Mouse (Mus musculus): ENCODE measurements around the gene Ddr1. TPM values are rescaled to one million over a fixed set of nuclear protein-coding genes. Genes with fewer than 3 reads are reported as not detected.

The Ddr1 gene
- polyA plus RNA-seq, 1 experiment, result 65.6 TPM

DNA sequence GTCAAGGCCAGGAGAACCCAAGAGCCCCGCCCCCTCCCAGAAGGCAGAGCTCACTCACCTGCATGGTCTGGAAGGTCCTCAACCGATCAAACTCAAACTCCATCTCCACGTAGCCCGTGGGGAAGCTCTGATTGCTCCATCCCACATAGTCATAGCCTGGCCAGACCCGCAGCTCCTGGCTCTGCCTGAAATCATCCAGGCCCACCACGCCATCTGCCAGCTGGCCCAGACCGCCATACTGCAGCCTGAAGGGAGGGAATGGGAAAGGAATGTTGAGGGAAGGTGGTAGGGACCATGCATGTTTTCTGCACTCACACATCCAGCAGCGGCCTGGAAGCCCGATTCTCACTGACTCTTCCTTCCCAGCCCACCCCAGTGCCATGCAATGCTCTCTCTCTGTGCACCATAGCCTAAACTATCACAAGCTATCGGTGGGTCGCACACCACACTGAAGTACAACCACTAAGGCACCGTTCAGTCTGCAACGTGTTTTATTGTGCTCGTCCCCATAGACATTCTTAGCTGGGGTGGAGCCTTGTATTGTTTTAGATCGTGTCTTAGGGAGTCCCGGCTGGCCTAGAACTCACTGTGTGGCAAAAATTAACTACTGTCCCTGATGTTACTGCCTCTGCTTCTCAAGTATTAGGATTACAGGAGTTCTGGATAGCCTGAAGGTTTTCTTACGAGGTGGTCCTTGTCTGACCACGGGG, 14.3 kb downstream of the Ddr1 start:
- Histone ChIP-seq H3K4me2 (ENCODE audit: low read depth) (no peak overlapping the region), H3ac (ENCODE audit: control insufficient read depth, insufficient read length) (no peak overlapping the region), H3K27me3 (ENCODE audit: control insufficient read depth, insufficient read depth, insufficient read length) (no peaks in the 10 kb centered on the region), H3K4me3 (no peak overlapping the region), H3K36me3 (ENCODE audit: control insufficient read depth, insufficient read depth) (peaks cover 46% of the 10 kb centered on the region), H3K79me2 (ENCODE audit: control insufficient read depth, insufficient read depth) (peaks cover 15% of the 10 kb centered on the region)
- TF ChIP-seq SRF (IDR thresholded peaks at IDR 0.05; ENCODE audit: control insufficient read depth, insufficient read length, low read depth) (no peak), CEBPB (IDR thresholded peaks at IDR 0.05; ENCODE audit: insufficient read depth, poor library complexity, severe bottlenecking) (no peak), TCF3 (IDR thresholded peaks at IDR 0.05; ENCODE audit: insufficient read length, low read depth) (no peak), TCF12 (IDR thresholded peaks at IDR 0.05; ENCODE audit: insufficient read depth, poor library complexity, severe bottlenecking) (no peak), E2F4 (IDR thresholded peaks at IDR 0.05; ENCODE audit: insufficient read depth) (no peak), MYOD1 (IDR thresholded peaks at IDR 0.05; ENCODE audit: control insufficient read depth in 1 of 3, insufficient read length in 2 of 3, low read depth in 2 of 3) (no peak), REST (IDR thresholded peaks at IDR 0.05; ENCODE audit: insufficient read depth, insufficient read length) (no peak), POLR2AphosphoS2 (IDR thresholded peaks at IDR 0.05; ENCODE audit: insufficient read length, low read depth) (no peak)

DNA sequence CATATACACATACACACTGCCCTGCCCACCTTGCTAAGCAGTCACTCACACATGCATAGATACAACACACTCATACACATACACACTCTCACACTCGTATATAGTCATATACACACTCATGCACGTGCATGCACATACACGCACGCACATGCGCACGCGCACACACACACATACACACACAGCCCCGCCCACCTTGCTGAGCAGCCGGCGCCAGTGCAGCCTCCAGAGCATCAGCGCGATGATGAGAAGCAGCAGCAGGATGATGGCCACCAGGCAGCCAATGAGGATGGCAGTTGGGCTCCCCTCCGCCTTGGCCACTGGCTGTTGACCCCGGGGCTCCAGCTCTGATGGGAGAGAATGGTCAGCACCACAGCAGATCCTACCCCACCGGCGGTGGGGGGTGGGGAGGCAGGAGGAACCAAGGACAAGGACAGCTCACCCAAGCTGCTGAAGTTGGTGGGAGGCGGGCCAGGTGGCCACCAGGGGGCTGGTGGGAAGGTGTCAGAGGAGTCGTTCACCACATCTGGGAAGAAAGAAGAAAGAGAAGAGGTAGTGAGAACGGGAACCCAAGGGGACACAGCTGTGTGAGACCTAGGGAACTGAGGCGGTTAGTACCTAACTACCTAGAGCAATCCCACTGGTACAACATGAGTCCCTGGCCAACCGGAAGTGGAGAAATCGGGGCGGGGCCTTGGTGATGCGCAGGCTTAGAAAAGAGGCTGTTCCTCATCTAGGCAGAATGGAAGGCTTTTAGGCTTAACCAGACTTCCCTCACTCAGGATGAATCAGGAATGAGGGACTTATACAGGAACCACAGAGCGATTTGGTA, 15.9 kb downstream of the Ddr1 start:
- Histone ChIP-seq H3K36me3 (ENCODE audit: control insufficient read depth, insufficient read depth) (peaks cover 56% of the 10 kb centered on the region), H3ac (ENCODE audit: control insufficient read depth, insufficient read length) (no peak overlapping the region), H3K79me2 (ENCODE audit: control insufficient read depth, insufficient read depth) (peaks cover 3% of the 10 kb centered on the region), H3K4me3 (no peak overlapping the region), H3K4me2 (ENCODE audit: low read depth) (no peak overlapping the region), H3K27me3 (ENCODE audit: control insufficient read depth, insufficient read depth, insufficient read length) (no peaks in the 10 kb centered on the region)
- TF ChIP-seq POLR2AphosphoS2 (IDR thresholded peaks at IDR 0.05; ENCODE audit: insufficient read length, low read depth) (no peak), MYOG (IDR thresholded peaks at IDR 0.05; ENCODE audit: control insufficient read depth in 1 of 3, insufficient read depth in 1 of 3, insufficient read length in 2 of 3, low read depth in 2 of 3) (peak in 1 of 3 experiments; percentile 6), POLR2A (IDR thresholded peaks at IDR 0.05; ENCODE audit: insufficient read length, low read depth) (no peak), USF1 (IDR thresholded peaks at IDR 0.05; ENCODE audit: low read depth) (no peak), MYOD1 (IDR thresholded peaks at IDR 0.05; ENCODE audit: control insufficient read depth in 1 of 3, insufficient read length in 2 of 3, low read depth in 2 of 3) (no peak), TCF3 (IDR thresholded peaks at IDR 0.05; ENCODE audit: insufficient read length, low read depth) (no peak), REST (IDR thresholded peaks at IDR 0.05; ENCODE audit: insufficient read depth, insufficient read length) (no peak)

DNA sequence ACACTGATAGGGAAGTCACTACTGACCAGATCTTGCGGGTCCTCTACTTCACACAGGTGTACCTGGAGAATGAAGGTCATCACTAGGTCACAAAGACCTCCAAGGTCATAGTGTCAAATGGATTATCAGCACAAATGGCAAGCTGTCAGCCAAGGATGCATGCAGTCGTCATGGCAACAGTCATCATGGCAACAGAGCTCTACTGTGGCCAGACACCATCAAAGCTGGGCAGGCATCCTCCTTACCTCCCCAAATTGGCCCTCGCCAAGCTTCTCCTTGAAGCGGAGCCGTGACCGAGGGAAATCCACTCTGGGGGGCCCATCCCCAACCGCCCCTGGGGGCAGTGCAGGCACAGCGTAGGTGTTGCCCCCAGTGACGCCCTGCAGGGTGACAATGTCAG, 19.4 kb downstream of the Ddr1 start:
- H3K27me3 ChIP-seq (ENCODE audit: control insufficient read depth, insufficient read depth, insufficient read length), result no peaks in the 10 kb centered on the region
- no peak for TF ChIP-seq MYOD1 (IDR thresholded peaks at IDR 0.05; ENCODE audit: control insufficient read depth in 1 of 3, insufficient read length in 2 of 3, low read depth in 2 of 3)
- peak; percentile 7 for TF ChIP-seq POLR2AphosphoS2 (IDR thresholded peaks at IDR 0.05; ENCODE audit: insufficient read length, low read depth)
- TF ChIP-seq USF1 (IDR thresholded peaks at IDR 0.05; ENCODE audit: low read depth), result no peak
- H3K79me2 ChIP-seq (ENCODE audit: control insufficient read depth, insufficient read depth), result no peaks in the 10 kb centered on the region
- H3K36me3 ChIP-seq (ENCODE audit: control insufficient read depth, insufficient read depth), result peaks cover 43% of the 10 kb centered on the region
- H3K4me3 ChIP-seq, result no peak overlapping the region
- H3ac ChIP-seq (ENCODE audit: control insufficient read depth, insufficient read length), result no peak overlapping the region
- no peak overlapping the region for H3K4me2 ChIP-seq (ENCODE audit: low read depth)

DNA sequence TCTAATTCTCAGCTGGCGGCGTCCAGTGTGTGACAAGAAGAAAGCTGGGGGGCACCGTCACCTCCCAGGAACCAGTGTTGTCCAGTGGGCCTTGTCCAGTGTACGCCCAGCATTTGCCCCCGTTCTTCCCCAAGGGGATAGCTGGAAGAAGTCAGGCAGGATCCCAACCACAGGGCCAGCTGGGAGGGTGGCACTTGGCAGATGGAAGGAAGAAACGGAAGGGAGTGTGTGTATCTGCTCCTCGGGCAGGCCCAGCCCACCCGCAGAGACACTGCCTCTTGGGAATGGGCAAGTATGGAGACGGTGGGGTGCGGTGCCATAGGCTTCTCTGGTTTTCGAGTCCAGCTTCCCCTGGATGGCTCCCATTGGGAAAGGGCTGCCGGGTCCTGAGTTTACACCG, 22.4 kb downstream of the Ddr1 start:
- H3K27me3 ChIP-seq (ENCODE audit: control insufficient read depth, insufficient read depth, insufficient read length), result no peaks in the 10 kb centered on the region
- H3K4me3 ChIP-seq, result no peak overlapping the region
- peaks cover 21% of the 10 kb centered on the region for H3K36me3 ChIP-seq (ENCODE audit: control insufficient read depth, insufficient read depth)
- H3K4me2 ChIP-seq (ENCODE audit: low read depth), result no peak overlapping the region
- no peak overlapping the region for H3ac ChIP-seq (ENCODE audit: control insufficient read depth, insufficient read length)
- TF ChIP-seq POLR2AphosphoS2 (IDR thresholded peaks at IDR 0.05; ENCODE audit: insufficient read length, low read depth), result no peak
- TF ChIP-seq POLR2A (IDR thresholded peaks at IDR 0.05; ENCODE audit: insufficient read length, low read depth), result no peak
- TF ChIP-seq SRF (IDR thresholded peaks at IDR 0.05; ENCODE audit: control insufficient read depth, insufficient read length, low read depth), result no peak
- TF ChIP-seq TCF12 (IDR thresholded peaks at IDR 0.05; ENCODE audit: insufficient read depth, poor library complexity, severe bottlenecking), result no peak
- TF ChIP-seq MYOG (IDR thresholded peaks at IDR 0.05; ENCODE audit: control insufficient read depth in 1 of 3, insufficient read depth in 1 of 3, insufficient read length in 2 of 3, low read depth in 2 of 3), result no peak
- TF ChIP-seq MAX (IDR thresholded peaks at IDR 0.05; ENCODE audit: low read depth), result no peak
- TF ChIP-seq CEBPB (IDR thresholded peaks at IDR 0.05; ENCODE audit: insufficient read depth, poor library complexity, severe bottlenecking), result no peak
- no peak for TF ChIP-seq TCF3 (IDR thresholded peaks at IDR 0.05; ENCODE audit: insufficient read length, low read depth)
- no peak for TF ChIP-seq REST (IDR thresholded peaks at IDR 0.05; ENCODE audit: insufficient read depth, insufficient read length)
- TF ChIP-seq USF1 (IDR thresholded peaks at IDR 0.05; ENCODE audit: low read depth), result no peak
- TF ChIP-seq E2F4 (IDR thresholded peaks at IDR 0.05; ENCODE audit: insufficient read depth), result no peak
- no peak for TF ChIP-seq MYOD1 (IDR thresholded peaks at IDR 0.05; ENCODE audit: control insufficient read depth in 1 of 3, insufficient read length in 2 of 3, low read depth in 2 of 3)
- H3K79me2 ChIP-seq (ENCODE audit: control insufficient read depth, insufficient read depth), result no peaks in the 10 kb centered on the region

DNA sequence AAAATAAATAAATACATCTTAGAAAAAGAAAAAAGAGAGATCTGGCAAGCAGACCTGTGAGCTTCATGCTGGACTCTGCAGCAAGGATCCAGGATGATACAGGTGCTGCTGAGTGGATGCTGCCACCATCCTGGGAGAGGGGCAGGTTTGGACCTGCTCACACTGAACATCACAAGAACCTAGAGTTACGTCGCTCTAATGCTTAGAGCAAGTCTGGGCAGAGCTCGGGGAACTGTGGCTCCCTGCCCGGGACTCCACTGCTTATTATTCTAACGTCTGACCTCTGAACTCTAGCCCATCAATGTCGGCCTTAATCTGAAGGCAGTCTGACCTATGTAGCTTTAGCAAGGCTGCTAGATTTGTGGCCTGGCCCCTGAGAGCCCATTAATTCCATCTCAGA, 23.8 kb downstream of the Ddr1 start:
- Histone ChIP-seq H3K27me3 (ENCODE audit: control insufficient read depth, insufficient read depth, insufficient read length) (no peaks in the 10 kb centered on the region), H3K36me3 (ENCODE audit: control insufficient read depth, insufficient read depth) (peaks cover 15% of the 10 kb centered on the region), H3K4me3 (no peak overlapping the region), H3K79me2 (ENCODE audit: control insufficient read depth, insufficient read depth) (no peaks in the 10 kb centered on the region), H3K4me2 (ENCODE audit: low read depth) (no peak overlapping the region), H3ac (ENCODE audit: control insufficient read depth, insufficient read length) (no peak overlapping the region)
- TF ChIP-seq POLR2AphosphoS2 (IDR thresholded peaks at IDR 0.05; ENCODE audit: insufficient read length, low read depth) (peak; percentile 85), SRF (IDR thresholded peaks at IDR 0.05; ENCODE audit: control insufficient read depth, insufficient read length, low read depth) (no peak), REST (IDR thresholded peaks at IDR 0.05; ENCODE audit: insufficient read depth, insufficient read length) (no peak), MYOG (IDR thresholded peaks at IDR 0.05; ENCODE audit: control insufficient read depth in 1 of 3, insufficient read depth in 1 of 3, insufficient read length in 2 of 3, low read depth in 2 of 3) (no peak), POLR2A (IDR thresholded peaks at IDR 0.05; ENCODE audit: insufficient read length, low read depth) (no peak)
